Mouse (Mus musculus): ENCODE measurements around the gene Tet2.

DNA sequence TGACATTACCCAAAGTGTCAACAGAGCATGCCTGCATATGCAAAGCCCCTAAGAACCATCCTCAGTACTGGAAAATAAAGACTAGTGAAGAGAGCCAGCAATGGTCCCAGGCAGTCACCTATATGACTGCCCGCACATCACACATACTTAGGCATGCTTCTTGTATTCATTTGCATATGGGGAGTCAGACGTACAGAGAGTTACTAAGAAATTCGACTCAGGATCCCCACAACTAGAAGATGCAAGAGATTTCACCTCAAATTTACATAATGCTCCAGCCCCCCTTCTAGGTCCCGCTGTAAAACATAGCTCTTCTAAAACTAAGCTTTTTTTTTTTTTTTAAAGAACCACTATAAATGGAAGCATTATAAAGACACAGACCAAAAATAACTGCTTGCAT is 36.6 kb upstream of the Tet2 start:
- TF ChIP-seq CTCF (IDR thresholded peaks at IDR 0.05; ENCODE audit: low read depth) = no peak
- TF ChIP-seq EP300 (IDR thresholded peaks at IDR 0.05; ENCODE audit: low read depth) = no peak

Data from liver, embryonic 14.5 days (tissue).